Mouse (Mus musculus) bone marrow macrophage, adult 2 months (primary cell): ENCODE measurements around the gene Lrsam1.

Experiments
- CTCF ChIP-seq: IDR thresholded peaks from 2 replicates; pipeline ENCODE4 v1.5.1; 2012; ENCODE audit warnings: low read depth, mild to moderate bottlenecking, low read length, moderate library complexity
- POLR2A ChIP-seq: IDR thresholded peaks from 2 replicates; pipeline ENCODE4 v1.6.1; 2012; ENCODE audit warnings: mild to moderate bottlenecking, low read depth, low read length, borderline replicate concordance

DNA sequence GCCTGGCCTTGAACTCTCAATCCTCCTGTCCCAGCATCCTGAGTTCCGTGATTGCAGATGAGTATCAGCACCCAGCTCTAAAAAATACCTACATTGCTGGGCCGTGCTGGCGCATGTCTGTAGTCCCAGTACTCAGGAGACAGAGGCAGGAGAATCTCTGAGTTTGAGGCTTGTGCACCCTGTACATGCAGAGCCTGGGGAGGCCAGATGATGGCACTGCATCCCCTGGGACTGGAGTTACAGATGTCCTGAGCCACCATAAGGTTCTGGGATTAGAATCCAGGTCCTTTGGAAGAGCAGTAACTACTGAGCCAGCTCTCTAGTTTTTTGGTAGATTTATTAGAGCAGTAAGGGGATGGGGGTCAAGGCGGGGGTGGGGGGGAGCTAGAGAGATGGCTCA, 20.9 kb downstream of the Lrsam1 start:
- TF ChIP-seq CTCF (no peak), POLR2A (no peak)
